Mouse (Mus musculus) liver, adult 2 months (tissue): ENCODE measurements around the gene Map3k20.

ENCODE experiments used
- CTCF ChIP-seq: fragments of 200-500 bp; IDR thresholded peaks from 2 replicates; pipeline ENCODE4 v1.5.1; 2011; ENCODE audit warnings: low read depth, low read length, control low read depth
- POLR2A ChIP-seq: fragments of 200-500 bp; IDR thresholded peaks from 2 replicates; pipeline ENCODE4 v1.6.1; 2011; ENCODE audit warnings: low read length, control low read depth; ENCODE audit not compliant: insufficient read depth; ENCODE audit errors: extremely low read depth

DNA sequence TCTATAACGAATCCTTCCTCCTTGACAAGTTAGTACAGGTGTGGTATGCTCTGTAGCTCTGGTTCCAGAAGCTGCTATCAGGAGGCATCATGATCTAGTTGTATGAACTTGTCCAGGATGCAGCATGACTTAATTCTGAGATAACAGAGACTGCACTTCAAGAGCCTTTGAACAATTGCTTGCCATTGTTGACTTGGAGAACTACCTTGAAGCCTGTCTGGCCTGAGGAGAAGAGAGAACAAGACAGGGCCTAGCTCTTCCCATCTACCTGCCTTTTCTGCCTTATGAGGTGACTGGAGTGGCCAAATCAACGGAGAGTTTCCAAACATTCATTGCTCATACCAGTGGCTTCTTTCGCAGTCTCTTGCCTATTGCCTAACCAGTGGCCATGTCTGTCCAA is 160.7 kb downstream of the Map3k20 start:
- TF ChIP-seq CTCF (no peak), POLR2A (no peak)
